15 mouse cellular contexts compared by ENCODE assay signal in genomic region chr6:5310491-5310890, GRCm38 (mm10).
"Had no signal": no experiment of that assay in that cellular context is flagged by ENCODE, and none has a peak within 500 bp of the region (broad histone marks: within the 10 kb centered on the region; RNA-seq: fewer than 3 reads in every experiment).

No protein-coding gene starts in this region.

- H3K36me3 ChIP-seq: neural tube, embryonic 13.5 days; neural tube, embryonic 15.5 days; stomach, embryonic 15.5 days had no signal

- DNase-seq: retina, postnatal 1 day; right cerebral cortex, postnatal 14 days; right cerebral cortex, postnatal 25 days; right cerebral cortex, postnatal 4 days; spleen, adult 18-20 months; thymus, adult 18-20 months; thymus, adult 2 months; thymus, postnatal 14 days; thymus, postnatal 25 days; thymus, postnatal 36 days; thymus, postnatal 4 days had no signal

- H3K4me1 ChIP-seq: neural tube, embryonic 13.5 days; neural tube, embryonic 15.5 days; stomach, embryonic 15.5 days had no signal

- H3K27me3 ChIP-seq: neural tube, embryonic 13.5 days; neural tube, embryonic 15.5 days; stomach, embryonic 15.5 days had no signal

- H3K9ac ChIP-seq: neural tube, embryonic 13.5 days; neural tube, embryonic 15.5 days; stomach, embryonic 15.5 days had no signal

- H3K4me3 ChIP-seq: neural tube, embryonic 13.5 days; neural tube, embryonic 15.5 days; stomach, embryonic 15.5 days had no signal

- H3K27ac ChIP-seq: neural tube, embryonic 13.5 days; neural tube, embryonic 15.5 days; stomach, embryonic 15.5 days; stomach, postnatal 0 days had no signal

- H3K9me3 ChIP-seq: neural tube, embryonic 13.5 days; neural tube, embryonic 15.5 days; stomach, embryonic 15.5 days had no signal

- H3K4me2 ChIP-seq: neural tube, embryonic 13.5 days; neural tube, embryonic 15.5 days; stomach, embryonic 15.5 days had no signal
